Mouse (Mus musculus) layer of hippocampus, postnatal 36 days (tissue): ENCODE measurements at regions not wholly inside any gene's neighbourhood (a gene's known extent, or its start where the extent isn't known, plus 50 kb on each side); places are given as distances from the start of the nearest gene placed in this dataset.
"Not testable (repeated sequence)": the region's sequence is repeated elsewhere in the genome, so short reads cannot be mapped to it uniquely, and the experiment has no call there.

Source experiments
- DNase-seq, 2 experiments: peaks; one replicate each; pipeline ENCODE4 v3.0.0; 2022

GRCm38 (mm10) chr3:80081210-80081609 is 196.9 kb downstream of the Fam198b start:
- no peak for DNase-seq

- no peak for DNase-seq
Observed at GRCm38 (mm10) chr3:80082780-80083519, 198.6 kb downstream of the Fam198b start.

- peak in 1 of 2 experiments; percentile 16 for DNase-seq
Observed at GRCm38 (mm10) chr3:80084168-80084567, 199.8 kb downstream of the Fam198b start.

GRCm38 (mm10) chr3:80099625-80100024 is 215.3 kb downstream of the Fam198b start:
- DNase-seq: no peak

GRCm38 (mm10) chr3:80120177-80120736 is 235.9 kb downstream of the Fam198b start:
- DNase-seq: no peak

GRCm38 (mm10) chr3:80123666-80124065 is 239.3 kb downstream of the Fam198b start:
- no peak for DNase-seq

- no peak for DNase-seq
Observed at GRCm38 (mm10) chr3:80124621-80125020, 240.3 kb downstream of the Fam198b start.

GRCm38 (mm10) chr3:80141697-80142096 is 257.4 kb downstream of the Fam198b start:
- DNase-seq: no peak

GRCm38 (mm10) chr3:80160473-80160872 is 276.1 kb downstream of the Fam198b start:
- DNase-seq: no peak

- DNase-seq: no peak
Observed at GRCm38 (mm10) chr3:80181749-80182148, 297.4 kb downstream of the Fam198b start.

GRCm38 (mm10) chr3:80182161-80182560 is 297.8 kb downstream of the Fam198b start:
- DNase-seq: not testable (repeated sequence)

GRCm38 (mm10) chr3:80187406-80187805 is 303.1 kb downstream of the Fam198b start:
- DNase-seq: no peak

GRCm38 (mm10) chr3:80200904-80201303 is 316.6 kb downstream of the Fam198b start:
- no peak for DNase-seq

- DNase-seq: no peak
Observed at GRCm38 (mm10) chr3:80204821-80205220, 320.5 kb downstream of the Fam198b start.

GRCm38 (mm10) chr3:80205351-80205750 is 321.0 kb downstream of the Fam198b start:
- DNase-seq: no peak

- peak in 1 of 2 experiments; percentile 11 for DNase-seq
Observed at GRCm38 (mm10) chr3:80207022-80207421, 322.7 kb downstream of the Fam198b start.

- no peak for DNase-seq
Observed at GRCm38 (mm10) chr3:80208028-80208427, 323.7 kb downstream of the Fam198b start.

GRCm38 (mm10) chr3:80209596-80209995 is 325.3 kb downstream of the Fam198b start:
- DNase-seq: no peak

- DNase-seq: peak in 1 of 2 experiments; percentile 11
Observed at GRCm38 (mm10) chr3:80211323-80212109, 327.2 kb downstream of the Fam198b start.

- peak; percentile 13 to 23 for DNase-seq
Observed at GRCm38 (mm10) chr3:80248611-80249010, 364.3 kb downstream of the Fam198b start.

GRCm38 (mm10) chr3:80249974-80250373 is 365.6 kb downstream of the Fam198b start:
- DNase-seq: no peak

GRCm38 (mm10) chr3:80255304-80255703 is 371.0 kb downstream of the Fam198b start:
- DNase-seq: no peak

GRCm38 (mm10) chr3:80256383-80256782 is 372.1 kb downstream of the Fam198b start:
- DNase-seq: no peak
